Mouse (Mus musculus) gonadal fat pad, adult 2 months (tissue): ENCODE measurements at regions not wholly inside any gene's neighbourhood (a gene's known extent, or its start where the extent isn't known, plus 50 kb on each side); places are given as distances from the start of the nearest gene placed in this dataset.

Source experiments
- DNase-seq: peaks from one replicate; pipeline ENCODE4 v3.0.0-alpha.2; 2012; ENCODE audit warnings: low read depth

DNA sequence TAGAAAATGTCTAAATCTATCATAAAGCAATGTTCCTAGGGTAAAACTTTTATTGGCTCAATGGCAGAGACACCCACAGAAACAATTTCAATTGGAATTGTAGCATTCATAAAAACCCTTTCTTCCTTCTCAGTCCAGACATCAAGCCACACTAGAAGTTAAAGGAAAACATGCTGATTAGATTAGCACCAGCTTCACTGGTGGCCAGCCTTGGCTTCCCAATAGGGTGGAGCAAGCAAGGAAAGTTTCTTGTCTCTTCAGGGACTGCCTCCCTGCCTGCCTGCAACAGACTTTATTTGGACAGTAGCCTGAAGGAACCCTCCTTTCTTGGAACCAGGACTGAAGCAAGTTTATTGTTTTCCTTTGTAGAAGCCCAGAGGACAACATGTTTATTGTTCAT lies 289.0 kb upstream of the Mef2c start:
- no peak for DNase-seq

- DNase-seq = no peak
These were observed 287.4 kb upstream of the Mef2c start for GRCm38 (mm10) chr13:83216454-83216853.

- no peak for DNase-seq
These were observed 251.4 kb upstream of the Mef2c start for GRCm38 (mm10) chr13:83252452-83252851.

GRCm38 (mm10) chr13:83266591-83266990 lies 237.2 kb upstream of the Mef2c start:
- DNase-seq = no peak

- no peak for DNase-seq
These were observed 235.2 kb upstream of the Mef2c start for GRCm38 (mm10) chr13:83268663-83269062.

DNA sequence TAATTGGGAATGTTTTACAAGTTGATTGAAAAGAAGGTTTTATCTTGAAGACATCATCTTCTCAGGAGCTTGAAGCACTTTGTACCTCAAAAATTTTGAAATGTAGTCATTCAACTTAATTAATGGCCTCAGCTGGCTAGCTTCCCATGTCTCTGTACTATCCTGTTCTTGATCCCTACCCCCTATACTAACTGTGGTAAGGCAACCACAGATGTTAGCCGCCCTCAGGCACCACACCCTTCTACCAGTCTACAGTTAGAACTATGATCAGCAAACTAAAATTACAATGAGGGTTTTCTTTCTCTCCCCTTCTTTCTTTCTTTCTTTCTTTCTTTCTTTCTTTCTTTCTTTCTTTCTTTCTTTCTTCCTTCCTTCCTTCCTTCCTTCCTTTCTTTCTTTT lies 225.1 kb upstream of the Mef2c start:
- DNase-seq = no peak

DNA sequence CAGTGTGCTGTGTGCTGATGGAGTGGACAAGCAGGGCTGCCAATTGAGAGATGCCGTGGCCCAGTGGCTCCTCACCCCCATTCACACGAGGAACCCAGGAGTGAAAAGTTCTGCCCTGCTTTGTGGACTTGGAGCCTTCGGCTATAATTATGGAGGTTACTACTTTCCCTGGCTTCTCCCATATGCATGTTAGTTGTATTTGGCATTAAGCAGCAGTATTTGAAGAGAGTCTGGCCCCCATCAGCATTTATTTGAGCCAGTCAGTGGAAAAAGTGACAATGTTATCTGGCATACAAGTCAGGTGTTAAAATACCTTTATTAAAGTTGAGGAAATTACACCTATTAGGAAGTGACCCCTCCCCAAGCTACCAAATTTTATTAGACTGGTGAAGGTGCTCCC lies 196.1 kb upstream of the Mef2c start:
- DNase-seq = no peak

DNA sequence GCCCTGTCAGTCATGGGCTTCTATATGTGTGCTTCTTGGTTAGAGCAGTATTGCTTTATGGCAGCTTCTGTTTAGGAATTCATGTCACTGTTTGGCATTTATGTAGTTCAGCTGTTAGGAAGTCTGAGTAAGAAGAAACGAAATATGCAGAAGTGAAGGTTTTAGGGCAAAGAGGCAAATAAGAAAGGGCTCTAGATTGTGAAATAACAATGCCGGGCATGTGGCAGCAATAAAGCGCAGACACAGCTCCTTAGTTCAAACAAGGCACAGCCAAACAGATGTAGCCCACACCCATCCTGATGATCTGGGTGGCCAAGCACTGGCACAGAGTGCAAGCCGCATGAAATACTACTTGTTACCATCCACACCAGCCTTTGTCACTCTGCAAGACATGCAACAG lies 175.3 kb upstream of the Mef2c start:
- no peak for DNase-seq

GRCm38 (mm10) chr13:83333728-83334127 lies 170.1 kb upstream of the Mef2c start:
- no peak for DNase-seq

DNA sequence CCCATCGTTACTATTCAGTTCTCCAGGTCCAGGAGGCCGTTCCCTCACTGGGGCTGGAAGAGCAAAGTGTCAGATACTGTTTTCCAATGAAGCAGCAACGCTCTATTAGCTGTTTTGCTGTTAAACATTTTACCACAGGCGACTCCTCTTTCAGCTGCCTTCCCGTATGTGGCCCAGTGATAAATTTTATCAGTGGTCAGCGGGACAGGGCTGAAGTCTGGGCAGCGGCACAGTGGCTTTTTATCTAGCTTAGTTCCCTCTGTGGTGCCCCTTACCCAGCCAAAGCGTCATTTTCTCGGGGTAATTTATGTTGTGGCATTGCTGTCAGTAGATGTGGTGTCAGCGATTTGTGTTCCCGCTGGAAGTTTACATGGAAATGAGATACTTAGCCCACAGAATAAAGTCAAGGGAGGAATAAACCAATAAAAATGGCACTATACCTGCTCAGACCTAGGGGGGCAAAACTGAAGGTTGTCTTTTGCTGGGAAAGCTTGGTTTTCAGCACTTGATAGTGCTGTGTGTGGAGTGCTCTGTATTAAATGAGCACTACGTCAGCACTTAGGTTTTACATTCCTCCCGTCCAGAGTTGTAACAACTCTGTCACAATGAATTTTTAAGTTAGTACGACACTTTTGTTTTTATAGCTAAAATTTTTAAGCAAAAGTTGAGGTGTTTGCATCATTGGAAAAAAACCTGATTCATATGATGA lies 159.1 kb upstream of the Mef2c start:
- DNase-seq = no peak

- DNase-seq = no peak
These were observed 148.5 kb upstream of the Mef2c start for GRCm38 (mm10) chr13:83355341-83355740.

- DNase-seq = no peak
These were observed 143.3 kb upstream of the Mef2c start for GRCm38 (mm10) chr13:83360529-83360928.

GRCm38 (mm10) chr13:83376097-83376797 lies 127.6 kb upstream of the Mef2c start:
- no peak for DNase-seq

GRCm38 (mm10) chr13:83378644-83379043 lies 125.2 kb upstream of the Mef2c start:
- no peak for DNase-seq

GRCm38 (mm10) chr13:83382609-83383008 lies 121.2 kb upstream of the Mef2c start:
- DNase-seq = no peak

DNA sequence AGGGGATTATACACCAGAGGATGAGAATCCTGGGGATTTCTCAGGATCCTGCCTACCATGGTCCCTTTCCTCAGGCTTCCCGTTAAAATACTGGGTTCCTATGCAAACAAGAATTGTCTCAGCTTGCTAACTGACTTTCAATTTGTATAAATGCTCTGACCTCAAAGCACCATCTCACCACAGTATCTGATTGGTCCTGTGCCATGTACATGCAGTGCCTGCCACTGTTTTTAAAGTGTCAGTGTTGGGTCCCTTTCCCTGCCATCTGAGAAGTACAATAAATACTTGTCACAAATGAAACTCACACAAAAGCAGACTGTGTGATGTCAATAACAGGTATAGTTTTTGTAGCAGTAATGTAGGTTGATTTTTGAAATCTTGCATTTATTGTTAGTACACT lies 109.1 kb upstream of the Mef2c start:
- DNase-seq = no peak

DNA sequence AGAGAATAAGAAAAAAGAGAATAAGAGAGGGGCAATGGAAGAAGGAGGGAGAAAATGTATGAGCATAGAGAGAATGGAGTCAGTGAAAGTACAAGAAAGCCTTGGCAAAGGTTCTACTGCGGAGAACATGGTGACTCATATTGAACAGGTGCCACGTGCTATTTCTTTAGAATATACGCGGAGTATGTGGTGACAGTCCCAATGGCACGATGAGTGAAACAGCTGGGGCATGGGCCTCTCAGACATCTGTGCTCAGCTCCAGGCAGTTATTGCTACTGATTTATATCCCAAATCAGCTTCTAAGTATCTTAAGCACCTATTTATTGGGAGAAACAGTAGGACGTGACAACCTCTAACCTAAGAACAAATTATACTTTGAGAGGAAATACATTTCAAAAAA lies 104.5 kb upstream of the Mef2c start:
- DNase-seq = no peak

DNA sequence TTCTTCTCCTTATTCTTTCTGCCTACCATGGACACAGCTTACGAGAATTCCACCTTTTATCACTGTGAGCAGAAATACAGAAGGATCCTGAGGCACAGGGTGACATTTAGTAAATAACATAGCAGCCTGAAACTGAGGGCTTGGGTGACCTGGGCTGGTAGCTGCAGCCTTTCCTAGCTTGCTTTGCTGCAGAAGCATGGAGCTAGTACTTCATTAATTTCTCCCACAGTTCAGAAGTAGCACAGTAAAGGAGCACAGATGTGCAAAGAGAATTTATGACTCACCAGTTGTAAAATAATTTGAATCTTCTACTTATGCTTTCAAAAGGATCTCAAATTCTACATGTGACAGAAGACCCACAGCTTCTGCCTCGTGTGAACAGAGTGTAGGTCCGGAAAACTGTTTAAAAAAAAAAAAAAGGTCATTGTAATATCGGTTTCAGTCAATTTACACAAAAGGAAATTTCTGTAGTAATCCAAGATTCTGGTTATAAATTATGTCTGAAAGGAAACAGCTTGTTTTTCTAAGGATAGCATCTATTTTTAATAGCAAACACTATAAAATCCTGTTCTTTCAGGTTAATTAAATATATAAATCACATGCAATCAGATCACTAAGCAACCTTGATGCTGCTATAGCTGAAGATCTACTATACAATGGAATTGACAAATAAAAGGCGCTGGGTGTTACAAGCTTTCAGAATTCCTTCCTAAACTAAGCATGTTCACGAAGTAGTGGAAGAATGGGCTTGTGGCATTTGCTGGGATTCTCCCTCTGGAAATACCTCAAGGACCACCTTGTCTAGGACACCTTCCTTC lies 64.0 kb upstream of the Mef2c start:
- DNase-seq = no peak

DNA sequence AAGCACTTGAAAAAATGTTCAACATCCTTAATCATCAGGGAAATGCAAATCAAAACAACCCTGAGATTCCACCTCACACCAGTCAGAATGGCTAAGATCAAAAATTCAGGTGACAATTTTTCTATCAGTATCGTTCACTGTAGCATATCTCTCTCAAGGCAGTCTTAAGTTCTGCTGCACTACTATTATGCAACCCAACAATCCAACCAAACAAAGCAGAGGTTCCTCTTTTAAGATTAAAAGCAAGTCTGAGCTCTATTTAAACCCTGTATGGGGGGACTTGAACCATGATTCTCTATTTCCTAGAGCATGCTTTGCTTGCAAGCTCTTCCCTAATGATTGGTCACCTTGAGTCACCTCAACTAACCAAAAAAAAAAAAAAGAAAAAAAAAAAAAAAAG lies 59.6 kb upstream of the Mef2c start:
- no peak for DNase-seq

- no peak for DNase-seq
These were observed 53.0 kb upstream of the Mef2c start for GRCm38 (mm10) chr13:83450820-83451219.

DNA sequence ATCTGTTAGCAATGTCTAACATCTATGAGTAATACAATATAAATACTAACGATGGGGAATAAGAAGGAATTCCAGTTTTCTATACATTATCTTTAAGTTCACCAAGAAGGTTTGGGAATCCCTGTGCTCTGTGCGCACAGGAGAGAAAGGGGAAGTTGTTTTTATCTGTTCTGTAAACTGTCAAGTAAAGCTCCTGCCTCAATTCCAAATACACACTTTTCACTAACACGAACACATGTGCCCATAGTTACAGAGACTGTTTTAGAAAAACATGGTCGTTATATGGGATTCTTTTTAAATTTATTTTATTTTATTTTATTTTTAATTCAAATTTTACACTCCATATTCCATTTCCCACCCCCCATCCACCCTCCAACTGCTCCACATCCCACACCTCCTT lies 50.8 kb upstream of the Mef2c start:
- no peak for DNase-seq
